Mouse (Mus musculus) ES-E14 (cell line): ENCODE measurements around the gene Cdh22. TPM values are rescaled to one million over a fixed set of nuclear protein-coding genes. Genes with fewer than 3 reads are reported as not detected.

Experiments used
- DNase-seq: peaks from one replicate; pipeline ENCODE4 v3.0.0-alpha.2; 2013; ENCODE audit warnings: low read depth, low spot score
- H3K27ac ChIP-seq: 2 replicates; pipeline ENCODE4 v1.5.1; 2012; ENCODE audit warnings: low read depth, mild to moderate bottlenecking, low read length, moderate library complexity, mixed read lengths; ENCODE audit not compliant: poor library complexity, insufficient read depth, severe bottlenecking
- H3K36me3 ChIP-seq: 2 replicates; pipeline ENCODE4 v1.6.1; 2012; ENCODE audit warnings: mild to moderate bottlenecking, low read length, moderate library complexity, mixed read lengths; ENCODE audit not compliant: control insufficient read depth, poor library complexity, insufficient read depth, severe bottlenecking
- H3K4me1 ChIP-seq, 2 experiments: fragments of 150-350 bp in 1 of 2; sonication (generic) in 1 of 2; 2 replicates each; pipeline ENCODE4 v1.6.1; 2012; ENCODE audit warnings: low read length in 2 of 2, mild to moderate bottlenecking in 1 of 2, mixed read lengths in 1 of 2; ENCODE audit not compliant: control insufficient read depth in 2 of 2, insufficient read depth in 2 of 2, poor library complexity in 1 of 2
- H3K4me3 ChIP-seq, 2 experiments: fragments of 150-350 bp in 1 of 2; sonication (generic) in 1 of 2; 2 replicates each; pipeline ENCODE4 v1.5.1; 2012; ENCODE audit warnings: low read length in 2 of 2, low read depth in 1 of 2, mild to moderate bottlenecking in 1 of 2, mixed read lengths in 1 of 2; ENCODE audit not compliant: insufficient read depth in 1 of 2, poor library complexity in 1 of 2, severe bottlenecking in 1 of 2
- H3K9ac ChIP-seq: 2 replicates; pipeline ENCODE4 v1.6.1; 2012; ENCODE audit warnings: low read depth, mild to moderate bottlenecking, low read length, mixed read lengths; ENCODE audit not compliant: poor library complexity, insufficient read depth, severe bottlenecking
- H3K9me3 ChIP-seq: fragments of 150-350 bp; sonication (generic); 2 replicates; pipeline ENCODE4 v1.6.1; 2012; ENCODE audit warnings: low read depth, mild to moderate bottlenecking, low read length; ENCODE audit not compliant: control insufficient read depth, insufficient read depth
- CHD2 ChIP-seq: IDR thresholded peaks from 2 replicates; pipeline ENCODE4 v1.6.1; 2014; ENCODE audit warnings: mild to moderate bottlenecking, low read depth, low read length, inconsistent platforms
- HCFC1 ChIP-seq: IDR thresholded peaks from 2 replicates; pipeline ENCODE4 v1.6.1; 2012; ENCODE audit warnings: low read length, inconsistent platforms, borderline replicate concordance; ENCODE audit not compliant: insufficient read depth
- MAFK ChIP-seq: IDR thresholded peaks from 2 replicates; pipeline ENCODE4 v1.6.1; 2014; ENCODE audit warnings: mild to moderate bottlenecking, low read depth, low read length, inconsistent platforms; ENCODE audit not compliant: insufficient read depth
- ZC3H11A ChIP-seq: IDR thresholded peaks from 2 replicates; pipeline ENCODE4 v1.6.1; 2012; ENCODE audit warnings: low read depth, mild to moderate bottlenecking, inconsistent platforms, low read length, borderline replicate concordance
- ZNF384 ChIP-seq: IDR thresholded peaks from 2 replicates; pipeline ENCODE4 v1.6.1; 2012; ENCODE audit warnings: low read depth, low read length, inconsistent platforms
- in situ Hi-C, 2 experiments: fragments of 600-800 bp; cut with MboI; formaldehyde crosslinking; loops; one replicate each; pipeline ENCODE4 v1.15.1; 2025; ENCODE audit warnings: low sequenced_read_pairs in 2 of 2, inconsistent platforms in 1 of 2; ENCODE audit not compliant: unreplicated experiment in 2 of 2
- total RNA-seq: library from RNA; depleted of rRNA; stranded (reverse); fragments of 300-350 nt; gene quantifications from 2 replicates; pipeline ENCODE4 v1.2.3, GENCODE M21; 2012

Gene Cdh22
- total RNA-seq, 1 experiment = 0.13 TPM

DNA sequence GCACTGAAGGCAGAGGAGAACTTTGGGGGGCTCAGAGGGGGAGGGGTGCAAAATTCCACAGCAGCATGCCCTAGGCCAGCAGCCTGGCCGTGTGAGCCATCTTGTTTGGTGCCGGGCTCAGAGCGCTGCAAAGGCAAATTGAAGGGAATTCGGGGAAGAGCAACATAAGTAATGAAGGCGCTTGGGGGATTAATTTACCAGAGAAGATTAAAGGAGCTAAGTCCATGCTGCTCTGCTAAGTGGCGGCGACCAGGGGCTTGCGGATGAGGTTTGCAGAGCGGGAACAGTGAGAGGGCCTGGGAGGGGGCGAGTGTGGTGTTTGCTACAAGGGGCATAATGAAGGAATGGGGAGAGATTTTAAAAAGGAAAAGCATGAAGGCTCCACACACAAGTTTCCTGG lies 44.7 kb upstream of the Cdh22 start:
- H3K4me3 ChIP-seq = no peak overlapping the region
- H3K4me1 ChIP-seq = peaks cover 0 to 2% of the 10 kb centered on the region in 2 experiments; a peak in 1 of 4 replicates
- H3K9ac ChIP-seq = no peak overlapping the region
- in situ Hi-C loops = no loop called here
- peaks cover 26% of the 10 kb centered on the region; the same call in 1 of the 2 replicates for H3K36me3 ChIP-seq
- no peak for DNase-seq
- H3K9me3 ChIP-seq = no peaks in the 10 kb centered on the region
- H3K27ac ChIP-seq = no peak overlapping the region
- no peak for TF ChIP-seq ZC3H11A

- Histone ChIP-seq H3K27ac (no peak overlapping the region), H3K9ac (no peak overlapping the region), H3K4me1 (peaks cover 0 to 2% of the 10 kb centered on the region in 2 experiments; a peak in 1 of 4 replicates), H3K9me3 (no peaks in the 10 kb centered on the region), H3K36me3 (peaks cover 26% of the 10 kb centered on the region; the same call in 1 of the 2 replicates), H3K4me3 (no peak overlapping the region)
- no peak for TF ChIP-seq CHD2
- no peak for TF ChIP-seq HCFC1
- no peak for TF ChIP-seq ZNF384
- no peak for TF ChIP-seq MAFK
- no peak for TF ChIP-seq ZC3H11A
- no peak for DNase-seq
- in situ Hi-C loops = no loop called here
These were observed 42.6 kb upstream of the Cdh22 start for GRCm38 (mm10) chr2:165277188-165277740.

GRCm38 (mm10) chr2:165275824-165276223 lies 41.2 kb upstream of the Cdh22 start:
- H3K4me1 ChIP-seq = peaks cover 0 to 2% of the 10 kb centered on the region in 2 experiments; a peak in 1 of 4 replicates
- no peak overlapping the region for H3K9ac ChIP-seq
- in situ Hi-C loops = no loop called here
- H3K4me3 ChIP-seq = no peak overlapping the region
- H3K27ac ChIP-seq = no peak overlapping the region
- H3K9me3 ChIP-seq = no peaks in the 10 kb centered on the region
- H3K36me3 ChIP-seq = peaks cover 23% of the 10 kb centered on the region; the same call in 1 of the 2 replicates
- DNase-seq = peak; percentile 20
- no peak for TF ChIP-seq MAFK
- TF ChIP-seq HCFC1 = no peak
- TF ChIP-seq CHD2 = no peak
- TF ChIP-seq ZNF384 = no peak
- TF ChIP-seq ZC3H11A = no peak

- no peak for DNase-seq
- H3K9ac ChIP-seq = no peak overlapping the region
- H3K36me3 ChIP-seq = peaks cover 16% of the 10 kb centered on the region; the same call in 1 of the 2 replicates
- H3K4me3 ChIP-seq = no peak overlapping the region
- no peak overlapping the region for H3K27ac ChIP-seq
- no peak for TF ChIP-seq ZC3H11A
- no peak for TF ChIP-seq CHD2
- no peak for TF ChIP-seq HCFC1
- TF ChIP-seq MAFK = no peak
- TF ChIP-seq ZNF384 = no peak
- H3K4me1 ChIP-seq = peaks cover 0 to 2% of the 10 kb centered on the region in 2 experiments; a peak in 1 of 4 replicates
- in situ Hi-C loops = no loop called here
- no peaks in the 10 kb centered on the region for H3K9me3 ChIP-seq
These were observed 40.5 kb upstream of the Cdh22 start for GRCm38 (mm10) chr2:165275124-165275640.

- H3K9ac ChIP-seq = no peak overlapping the region
- H3K4me3 ChIP-seq = no peak overlapping the region
- H3K27ac ChIP-seq = no peak overlapping the region
- H3K36me3 ChIP-seq = peaks cover 13% of the 10 kb centered on the region; the same call in 1 of the 2 replicates
- in situ Hi-C loops = loop anchor here in 1 of 2 experiments (5.0 kb wide), 1 partner anchor 201 kb away; no protein-coding TSS in a partner anchor
- DNase-seq = no peak
- H3K4me1 ChIP-seq = peaks cover 0 to 2% of the 10 kb centered on the region in 2 experiments; a peak in 1 of 4 replicates
- TF ChIP-seq ZC3H11A (no peak), CHD2 (no peak), ZNF384 (no peak), MAFK (no peak), HCFC1 (no peak)
- no peaks in the 10 kb centered on the region for H3K9me3 ChIP-seq
These were observed 38.9 kb upstream of the Cdh22 start for GRCm38 (mm10) chr2:165273589-165273988.
